Mouse (Mus musculus) forebrain, embryonic 14.5 days (tissue): ENCODE results near the gene Sbk3. TPM values are rescaled to one million over a fixed set of nuclear protein-coding genes. Genes with fewer than 3 reads are reported as not detected.

Source experiments
- ATAC-seq: fragments of 200-750 bp; cut with Nextera tagmentation; 2 replicates; pipeline ENCODE4 v1.8.0; 2017; ENCODE audit warnings: mild to moderate bottlenecking, moderate library complexity
- DNase-seq: peaks from one replicate; pipeline ENCODE4 v3.0.0-alpha.2; 2015; ENCODE audit warnings: low spot score
- H3K27ac ChIP-seq: fragments of 300-500 bp; sonication (generic); 2 replicates; pipeline ENCODE4 v1.5.1; 2014; ENCODE audit warnings: low read depth, mild to moderate bottlenecking, control low read depth, low read length, moderate library complexity
- H3K27me3 ChIP-seq: fragments of 300-500 bp; sonication (generic); replicated peaks from 2 replicates; pipeline ENCODE4 v1.6.1; 2014; ENCODE audit warnings: low read length, control low read depth, mixed read lengths; ENCODE audit not compliant: control insufficient read depth, insufficient read depth
- H3K36me3 ChIP-seq: fragments of 300-500 bp; sonication (generic); 2 replicates; pipeline ENCODE4 v1.6.1; 2014; ENCODE audit warnings: low read length, control low read depth; ENCODE audit not compliant: control insufficient read depth, insufficient read depth
- H3K4me1 ChIP-seq: fragments of 300-500 bp; sonication (generic); 2 replicates; pipeline ENCODE4 v1.6.1; 2014; ENCODE audit warnings: antibody characterized with exemption, low read length, control low read depth; ENCODE audit not compliant: control insufficient read depth, insufficient read depth
- H3K4me2 ChIP-seq: fragments of 300-500 bp; sonication (generic); 2 replicates; pipeline ENCODE4 v1.6.1; 2014; ENCODE audit warnings: mild to moderate bottlenecking, control low read depth, low read length
- H3K4me3 ChIP-seq: fragments of 300-500 bp; sonication (generic); 2 replicates; pipeline ENCODE4 v1.5.1; 2014; ENCODE audit warnings: low read depth, low read length, control low read depth
- H3K9ac ChIP-seq: fragments of 300-500 bp; sonication (generic); 2 replicates; pipeline ENCODE4 v1.6.1; 2014; ENCODE audit warnings: mild to moderate bottlenecking, low read length, control low read depth, moderate library complexity
- H3K9me3 ChIP-seq: fragments of 300-500 bp; sonication (generic); replicated peaks from 2 replicates; pipeline ENCODE4 v1.6.1; 2016; ENCODE audit warnings: low read length, control low read depth, mixed read lengths; ENCODE audit not compliant: control insufficient read depth
- WGBS: fragments of 180-500 bp; shearing (Covaris S2); extraction: QIAGEN DNeasy Blood & Tissue Kit; methylation state at CpG from one replicate; pipeline ENCODE4 v1.1.7; 2014; 5-methylcytosine and 5-hydroxymethylcytosine counted together
- polyA plus RNA-seq: library from polyadenylated mRNA; unstranded; fragments of >200 nt; fragmentation: Nextera tagmentation; extraction: Ambion mirVana; gene quantifications from 2 replicates; pipeline ENCODE4 v1.2.1, GENCODE M21; 2014

Gene Sbk3
- polyA plus RNA-seq, 1 experiment from 2014 or later, result 0.39 TPM

GRCm38 (mm10) chr7:4921824-4922482 is 49.0 kb downstream of the Sbk3 start, which contains the start of gene Nat14:
TSS of gene Nat14 (plus strand) at chr7:4922028.
- Histone ChIP-seq H3K9me3 (no peaks in the 10 kb centered on the region), H3K27me3 (no peaks in the 10 kb centered on the region), H3K4me1 (peaks cover 35% of the 10 kb centered on the region), H3K4me3 (peak within 1 kb of the TSS; percentile 34), H3K27ac (peak within 1 kb of the TSS; percentile 96), H3K9ac (peak within 1 kb of the TSS; percentile 75), H3K4me2 (peak within 1 kb of the TSS; percentile 91), H3K36me3 (peaks cover 41% of the 10 kb centered on the region)
- DNase-seq (no peak), ATAC-seq (no peak)
- WGBS, result 28% methylated on average over 8 of the region's 8 CpGs

GRCm38 (mm10) chr7:4920976-4921823 is 49.8 kb downstream of the Sbk3 start:
- DNase-seq (no peak), ATAC-seq (no peak)
- Histone ChIP-seq H3K4me2 (peak overlapping the region; percentile 91; the same call in 1 of the 2 replicates), H3K9ac (peak overlapping the region; percentile 40), H3K9me3 (no peaks in the 10 kb centered on the region), H3K27ac (peak overlapping the region; percentile 96), H3K36me3 (peaks cover 41% of the 10 kb centered on the region), H3K27me3 (no peaks in the 10 kb centered on the region), H3K4me3 (no peak overlapping the region), H3K4me1 (peaks cover 41% of the 10 kb centered on the region)
- WGBS, result 59% methylated on average over 23 of the region's 23 CpGs

- H3K9ac ChIP-seq, result no peak overlapping the region
- peaks cover 38% of the 10 kb centered on the region for H3K4me1 ChIP-seq
These were observed 50.5 kb downstream of the Sbk3 start for GRCm38 (mm10) chr7:4920496-4920895.

GRCm38 (mm10) chr7:4919971-4920370 is 51.0 kb downstream of the Sbk3 start:
- H3K36me3 ChIP-seq, result peaks cover 41% of the 10 kb centered on the region
- no peaks in the 10 kb centered on the region for H3K9me3 ChIP-seq
- peaks cover 33% of the 10 kb centered on the region for H3K4me1 ChIP-seq
- H3K4me3 ChIP-seq, result no peak overlapping the region
- no peak for DNase-seq
- H3K9ac ChIP-seq, result no peak overlapping the region
- H3K27ac ChIP-seq, result no peak overlapping the region
- 91% methylated on average over 21 of the region's 21 CpGs for WGBS
- no peak overlapping the region for H3K4me2 ChIP-seq
- no peak for ATAC-seq
- H3K27me3 ChIP-seq, result no peaks in the 10 kb centered on the region

More at GRCm38 (mm10) chr7:4920496-4920895, 50.5 kb downstream of the Sbk3 start:
- WGBS, result 85% methylated on average over 18 of the region's 19 CpGs
- Histone ChIP-seq H3K4me2 (no peak overlapping the region), H3K36me3 (peaks cover 41% of the 10 kb centered on the region), H3K27ac (peak overlapping the region; percentile 96; the same call in 1 of the 2 replicates), H3K27me3 (no peaks in the 10 kb centered on the region), H3K4me3 (no peak overlapping the region), H3K9me3 (no peaks in the 10 kb centered on the region)
- DNase-seq (no peak), ATAC-seq (no peak)

- Histone ChIP-seq H3K4me3 (no peak overlapping the region), H3K27me3 (no peaks in the 10 kb centered on the region), H3K4me2 (no peak overlapping the region), H3K27ac (no peak overlapping the region), H3K9me3 (no peaks in the 10 kb centered on the region), H3K9ac (no peak overlapping the region), H3K4me1 (peaks cover 29% of the 10 kb centered on the region), H3K36me3 (peaks cover 41% of the 10 kb centered on the region)
- DNase-seq (no peak), ATAC-seq (no peak)
- 85% methylated on average over 21 of the region's 21 CpGs for WGBS
These were observed 51.9 kb downstream of the Sbk3 start for GRCm38 (mm10) chr7:4919096-4919495.

GRCm38 (mm10) chr7:4918681-4919080 is 52.3 kb downstream of the Sbk3 start:
- no peak overlapping the region for H3K4me3 ChIP-seq
- peaks cover 25% of the 10 kb centered on the region for H3K4me1 ChIP-seq
- no peak overlapping the region for H3K9ac ChIP-seq
- H3K27me3 ChIP-seq, result no peaks in the 10 kb centered on the region
- no peaks in the 10 kb centered on the region for H3K9me3 ChIP-seq
- no peak for ATAC-seq
- H3K27ac ChIP-seq, result no peak overlapping the region
- 90% methylated on average over 15 of the region's 15 CpGs for WGBS
- H3K4me2 ChIP-seq, result no peak overlapping the region
- H3K36me3 ChIP-seq, result peaks cover 41% of the 10 kb centered on the region
- DNase-seq, result no peak

- no peak overlapping the region for H3K4me3 ChIP-seq
- no peaks in the 10 kb centered on the region for H3K9me3 ChIP-seq
- peaks cover 22% of the 10 kb centered on the region for H3K4me1 ChIP-seq
- ATAC-seq, result no peak
- H3K9ac ChIP-seq, result peak overlapping the region; percentile 0; the same call in 1 of the 2 replicates
- WGBS, result 91% methylated on average over 2 of the region's 2 CpGs
- peaks cover 41% of the 10 kb centered on the region for H3K36me3 ChIP-seq
- no peak for DNase-seq
- no peak overlapping the region for H3K27ac ChIP-seq
- no peak overlapping the region for H3K4me2 ChIP-seq
- no peaks in the 10 kb centered on the region for H3K27me3 ChIP-seq
These were observed 53.5 kb downstream of the Sbk3 start for GRCm38 (mm10) chr7:4917494-4917893.

- Histone ChIP-seq H3K27ac (peak overlapping the region; percentile 96), H3K9ac (peak overlapping the region; percentile 82), H3K27me3 (no peaks in the 10 kb centered on the region), H3K4me2 (peak overlapping the region; percentile 76), H3K9me3 (no peaks in the 10 kb centered on the region), H3K36me3 (peaks cover 34% of the 10 kb centered on the region), H3K4me3 (peak overlapping the region; percentile 58), H3K4me1 (peaks cover 13% of the 10 kb centered on the region; the same call in 1 of the 2 replicates)
- 20% methylated on average over 14 of the region's 14 CpGs for WGBS
- DNase-seq (peak; percentile 62), ATAC-seq (peak; percentile 49)
These were observed 55.1 kb downstream of the Sbk3 start for GRCm38 (mm10) chr7:4915669-4916416.
